Mouse (Mus musculus) urinary bladder, postnatal 0 days (tissue): ENCODE results near the gene Zfpm1. TPM values are rescaled to one million over a fixed set of nuclear protein-coding genes. Genes with fewer than 3 reads are reported as not detected.

Experiments
- polyA plus RNA-seq: library from polyadenylated mRNA; unstranded; fragments of >200 nt; fragmentation: Nextera tagmentation; extraction: Ambion mirVana; gene quantifications from 2 replicates; pipeline ENCODE4 v1.2.1, GENCODE M21; 2015

Zfpm1 gene
- 0.97 and 1.1 TPM in 2 replicates for polyA plus RNA-seq

GRCm38 (mm10) chr8:122282035-122282358, at the start of gene Zfpm1:
Gene Zfpm1 (plus strand): TSS chr8:122282141.

GRCm38 (mm10) chr8:122360696-122361416, 78.9 kb downstream of the Zfpm1 start, which contains the start of gene Trhr2:
Gene Trhr2 (minus strand): TSS chr8:122360746.

GRCm38 (mm10) chr8:122376365-122377231, 94.7 kb downstream of the Zfpm1 start, which contains the start of gene Zc3h18:
Gene Zc3h18 (plus strand): TSS chr8:122376609.

Other genes starting within 250 kb of the Zfpm1 start
- not detected in 2 replicates for gene Trhr2, start 78.6 kb downstream of the Zfpm1 start, polyA plus RNA-seq
- gene Zc3h18, start 94.5 kb downstream of the Zfpm1 start, polyA plus RNA-seq = 20.6 and 24.5 TPM in 2 replicates
- gene Il17c, start 139.9 kb downstream of the Zfpm1 start, polyA plus RNA-seq = not detected in 2 replicates
- gene Cyba, start 150.8 kb downstream of the Zfpm1 start, polyA plus RNA-seq = 202 and 293 TPM in 2 replicates
- 32.1 and 54.5 TPM in 2 replicates for gene Mvd, start 161.3 kb downstream of the Zfpm1 start, polyA plus RNA-seq
- 1.0 and 1.3 TPM in 2 replicates for gene Snai3, start 178.6 kb downstream of the Zfpm1 start, polyA plus RNA-seq
- gene Rnf166, start 193.9 kb downstream of the Zfpm1 start, polyA plus RNA-seq = 34.0 and 36.3 TPM in 2 replicates
- gene Ctu2, start 194.0 kb downstream of the Zfpm1 start, polyA plus RNA-seq = 27.9 and 35.3 TPM in 2 replicates